Mouse (Mus musculus) forelimb bud, embryonic 11.5 days (tissue): ENCODE measurements around the gene Rpl23a.
A peak's percentile ranks its signal among the peaks of the same experiment; 100 is the strongest.

ENCODE experiments used
- DNase-seq: peaks from one replicate; pipeline ENCODE4 v3.0.0-alpha.2; 2012; ENCODE audit warnings: low read depth, low spot score

The Rpl23a gene

GRCm38 (mm10) chr11:78182961-78183844 lies at the start of gene Rpl23a:
Rpl23a (minus strand) TSS chr11:78183584.
- peak; percentile 95 for DNase-seq

GRCm38 (mm10) chr11:78231518-78231917 lies 48.1 kb upstream of the Rpl23a start:
- no peak for DNase-seq

- DNase-seq: no peak
Measured at GRCm38 (mm10) chr11:78223586-78223985, 40.2 kb upstream of the Rpl23a start.

DNA sequence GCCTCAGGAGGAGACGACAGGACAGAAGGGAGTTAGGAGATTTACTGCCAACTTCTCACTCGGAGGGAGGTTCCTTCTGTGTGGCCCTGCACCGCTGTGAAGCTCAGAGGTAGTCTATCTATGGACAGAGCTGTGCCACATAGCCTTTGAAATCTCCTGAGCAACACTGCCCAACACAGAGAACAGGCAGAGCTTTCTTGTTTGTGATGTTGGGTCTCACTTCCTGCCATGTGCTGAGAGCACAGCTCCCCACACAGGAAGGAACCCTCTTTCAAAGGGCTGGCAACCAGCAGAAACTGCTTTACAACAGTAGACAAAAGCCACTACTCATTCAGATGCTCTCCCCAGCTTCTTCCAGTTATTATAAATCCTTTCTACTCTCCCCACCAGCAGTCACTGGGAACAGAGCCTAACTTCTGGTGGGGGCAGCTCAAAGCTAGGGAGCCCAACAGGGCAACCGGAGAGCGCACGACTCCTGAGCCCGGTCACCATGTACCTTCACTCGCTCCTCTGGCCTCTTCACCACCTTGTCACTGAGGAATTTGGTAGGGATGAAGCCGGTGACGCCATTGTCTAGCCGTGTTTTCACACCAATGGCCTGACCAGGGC lies 32.4 kb upstream of the Rpl23a start:
- DNase-seq: no peak

DNA sequence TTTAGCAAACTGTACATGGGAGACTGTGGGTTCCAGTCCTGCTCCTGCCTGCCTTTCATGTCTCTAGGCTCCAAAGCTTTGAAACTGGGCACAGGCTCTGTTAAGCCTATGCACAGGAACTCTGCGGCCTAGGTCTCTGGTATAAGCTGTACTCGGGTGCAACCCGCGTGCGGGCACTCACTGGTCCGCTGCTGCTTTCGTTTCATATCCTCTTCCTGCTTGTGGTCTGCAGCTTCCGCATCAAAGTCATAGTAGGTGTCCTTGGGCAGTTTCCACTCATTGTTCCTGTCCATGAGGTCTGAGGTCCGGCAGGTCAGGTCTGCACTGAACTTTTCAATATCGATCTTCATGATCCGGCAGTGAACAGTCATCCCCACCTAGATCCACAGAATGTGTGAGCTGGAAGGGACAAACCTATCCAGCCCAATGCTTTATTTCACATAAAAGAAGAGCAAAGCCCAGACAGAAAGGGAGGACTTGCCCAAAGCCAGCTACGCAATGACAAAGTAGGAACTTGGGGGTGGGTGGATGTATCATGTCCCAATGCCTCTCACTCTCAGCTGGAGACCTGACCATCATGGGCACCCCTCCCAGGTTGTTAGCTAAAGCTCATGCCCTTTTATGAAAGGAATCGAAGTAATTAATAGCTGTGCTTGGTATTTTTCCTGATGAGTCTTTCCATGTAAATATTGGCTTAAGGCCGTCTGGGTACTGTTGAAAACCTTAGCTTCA lies 29.9 kb upstream of the Rpl23a start:
- no peak for DNase-seq

DNA sequence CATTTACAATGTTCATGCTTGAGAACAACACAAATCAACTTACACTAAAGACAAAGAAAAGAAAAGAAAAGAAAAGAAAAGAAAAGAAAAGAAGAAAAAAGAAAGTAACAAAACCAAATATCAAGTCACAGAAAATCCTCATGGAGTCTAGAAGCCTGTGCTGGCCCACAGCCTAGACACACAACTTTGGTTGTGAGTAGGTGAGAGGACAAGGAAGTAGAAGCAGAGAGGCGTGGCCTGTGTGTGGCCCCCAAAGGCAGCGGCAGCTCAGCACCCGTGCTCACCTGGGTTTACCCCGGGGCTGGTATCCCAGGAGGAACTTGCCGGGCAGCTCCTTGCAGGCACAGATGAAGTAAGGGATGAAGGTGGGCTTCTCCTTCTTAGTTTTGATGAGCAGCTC lies 28.1 kb upstream of the Rpl23a start:
- DNase-seq: no peak

DNA sequence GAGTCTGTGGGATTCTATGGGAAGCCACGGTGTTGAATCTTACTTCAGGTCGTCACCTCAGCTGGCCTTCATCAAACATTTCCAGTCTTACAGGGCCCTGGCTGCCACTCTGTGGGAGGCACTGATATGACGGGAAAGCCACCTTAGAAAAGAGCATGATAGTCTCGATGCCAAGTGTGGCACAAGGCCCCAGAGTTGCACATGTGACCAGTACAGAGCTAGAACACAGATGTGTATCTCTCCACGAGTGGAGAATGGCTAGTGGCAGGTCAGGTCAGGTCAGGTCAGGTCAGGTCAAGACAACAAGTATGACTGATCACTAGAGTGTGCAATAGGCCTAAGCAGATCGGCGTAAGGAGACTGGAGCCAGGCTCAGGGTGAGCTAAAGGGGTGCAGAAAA lies 27.2 kb upstream of the Rpl23a start:
- DNase-seq: no peak

DNA sequence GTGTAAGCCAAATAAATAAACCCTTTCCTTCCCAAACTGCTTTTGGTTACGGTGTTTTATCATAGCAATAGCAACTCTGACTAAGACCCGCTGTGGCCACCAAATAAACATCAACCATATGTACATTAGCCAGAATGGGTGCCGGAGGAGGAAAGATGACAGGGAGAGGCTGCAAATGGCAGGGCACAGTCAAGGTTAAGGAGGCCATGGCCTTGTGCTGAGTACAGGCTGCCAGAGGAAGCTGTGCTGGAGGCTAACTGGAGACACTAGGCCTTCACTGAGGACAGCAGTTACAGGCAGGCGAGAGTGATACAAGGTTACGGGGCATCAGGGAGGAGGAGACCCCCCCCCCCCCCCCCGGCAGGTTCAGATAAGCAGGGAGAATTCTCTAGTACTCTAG lies 26.5 kb upstream of the Rpl23a start:
- no peak for DNase-seq

GRCm38 (mm10) chr11:78207190-78207589 lies 23.8 kb upstream of the Rpl23a start:
- no peak for DNase-seq

DNA sequence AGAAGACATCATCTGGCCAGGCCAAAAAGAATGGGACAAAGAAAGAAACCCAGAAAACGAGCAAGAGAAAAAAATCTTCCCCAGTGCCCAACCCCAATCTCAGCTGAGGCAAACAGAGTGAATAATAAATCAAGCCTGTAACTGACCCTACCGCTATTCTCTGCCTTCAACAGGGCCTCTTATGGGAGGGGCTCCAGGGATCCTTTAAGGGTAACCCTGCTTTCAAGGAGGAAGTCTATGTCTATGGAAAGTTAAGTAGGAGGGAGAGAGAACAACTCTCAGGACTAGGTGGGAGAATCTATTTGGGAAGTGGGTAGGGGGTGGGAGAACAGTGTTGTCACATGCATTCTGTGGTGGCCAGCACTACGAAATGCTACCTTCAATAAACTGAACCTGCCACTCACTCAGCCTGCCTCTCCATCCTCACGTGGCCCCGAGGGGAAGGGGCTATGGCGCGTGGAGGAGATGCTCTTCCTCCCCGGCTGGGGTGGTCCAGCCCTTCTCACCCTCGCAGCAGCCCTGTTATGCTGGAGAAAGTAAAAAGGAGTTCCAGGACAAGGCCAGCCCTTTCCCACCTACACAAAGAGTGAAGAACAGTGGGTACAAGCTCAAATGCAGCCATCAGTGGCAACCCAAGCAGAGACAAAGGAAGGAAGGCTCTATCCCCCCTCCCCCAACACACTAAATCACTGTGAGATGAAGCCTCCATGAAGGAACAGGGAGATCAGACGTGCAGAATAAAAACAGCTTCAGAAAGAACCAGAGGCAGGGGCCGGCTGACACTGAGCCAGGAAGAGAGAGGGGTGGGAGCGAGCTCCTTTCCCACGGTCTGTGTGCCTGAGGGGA lies 22.2 kb upstream of the Rpl23a start:
- DNase-seq: no peak

GRCm38 (mm10) chr11:78204287-78204686 lies 20.9 kb upstream of the Rpl23a start:
- no peak for DNase-seq

DNA sequence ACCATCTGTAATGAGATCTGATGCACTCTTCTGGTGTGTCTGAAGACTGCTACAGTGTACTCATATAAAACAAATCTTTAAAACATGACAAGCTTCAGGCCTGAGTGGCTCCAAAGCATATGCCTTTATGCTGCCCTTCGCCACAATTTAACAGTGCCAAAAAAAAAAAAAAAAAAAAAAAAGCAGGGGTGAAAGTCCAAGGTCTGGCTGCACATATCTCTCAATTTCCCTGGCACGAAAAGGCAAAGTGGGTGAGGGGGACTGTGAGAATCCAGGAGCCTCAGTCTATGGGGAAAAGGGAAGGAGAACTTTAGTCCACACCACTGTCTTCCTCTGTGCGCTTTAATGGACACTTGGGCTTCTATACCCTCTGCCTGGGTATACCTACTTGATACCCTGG lies 19.0 kb upstream of the Rpl23a start:
- no peak for DNase-seq

GRCm38 (mm10) chr11:78195101-78195863 lies 11.9 kb upstream of the Rpl23a start:
- peak; percentile 39 for DNase-seq

GRCm38 (mm10) chr11:78194411-78195100 lies 11.2 kb upstream of the Rpl23a start:
- DNase-seq: peak; percentile 61

DNA sequence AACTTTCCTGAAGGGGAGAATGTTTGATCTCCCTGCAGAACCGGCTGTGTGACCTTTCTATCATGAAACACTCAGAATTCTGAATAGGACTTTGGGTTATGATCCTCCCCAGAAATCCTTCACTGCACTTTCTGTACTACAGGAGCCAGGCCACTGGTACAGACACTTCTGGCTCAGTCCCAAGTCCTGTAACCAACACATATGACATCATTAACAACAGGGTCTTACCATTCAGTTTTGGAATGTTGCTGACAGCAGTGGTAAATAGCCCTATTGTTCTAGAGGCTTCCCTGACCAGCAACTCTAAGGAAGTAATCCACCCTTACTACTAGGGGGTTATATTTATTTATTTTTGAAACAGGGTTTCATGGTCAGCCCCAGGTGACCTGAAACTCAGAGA lies 9.7 kb upstream of the Rpl23a start, which contains the start of gene Proca1:
TSS of gene Proca1 (plus strand) at position 280 of the 400 bp plus-strand sequence.
- no peak for DNase-seq

DNA sequence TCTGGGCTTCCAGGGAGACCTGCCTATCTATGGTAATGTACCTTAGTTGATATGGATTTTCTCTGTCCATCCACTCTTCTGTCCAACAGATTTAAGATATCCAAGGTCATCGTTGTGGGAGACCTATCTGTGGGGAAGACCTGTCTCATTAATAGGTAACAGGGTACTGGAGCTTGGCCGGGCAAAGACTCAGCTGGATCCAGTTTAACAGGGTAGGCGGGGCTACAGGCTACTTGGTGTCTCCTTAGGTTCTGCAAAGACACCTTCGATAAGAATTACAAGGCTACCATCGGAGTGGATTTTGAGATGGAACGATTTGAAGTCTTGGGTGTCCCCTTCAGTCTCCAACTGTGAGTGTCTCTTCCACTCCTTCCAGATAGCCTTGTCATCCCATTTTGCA lies 6.7 kb upstream of the Rpl23a start:
- no peak for DNase-seq

- DNase-seq: peak; percentile 94
Measured at GRCm38 (mm10) chr11:78189234-78190040, 6.1 kb upstream of the Rpl23a start.

DNA sequence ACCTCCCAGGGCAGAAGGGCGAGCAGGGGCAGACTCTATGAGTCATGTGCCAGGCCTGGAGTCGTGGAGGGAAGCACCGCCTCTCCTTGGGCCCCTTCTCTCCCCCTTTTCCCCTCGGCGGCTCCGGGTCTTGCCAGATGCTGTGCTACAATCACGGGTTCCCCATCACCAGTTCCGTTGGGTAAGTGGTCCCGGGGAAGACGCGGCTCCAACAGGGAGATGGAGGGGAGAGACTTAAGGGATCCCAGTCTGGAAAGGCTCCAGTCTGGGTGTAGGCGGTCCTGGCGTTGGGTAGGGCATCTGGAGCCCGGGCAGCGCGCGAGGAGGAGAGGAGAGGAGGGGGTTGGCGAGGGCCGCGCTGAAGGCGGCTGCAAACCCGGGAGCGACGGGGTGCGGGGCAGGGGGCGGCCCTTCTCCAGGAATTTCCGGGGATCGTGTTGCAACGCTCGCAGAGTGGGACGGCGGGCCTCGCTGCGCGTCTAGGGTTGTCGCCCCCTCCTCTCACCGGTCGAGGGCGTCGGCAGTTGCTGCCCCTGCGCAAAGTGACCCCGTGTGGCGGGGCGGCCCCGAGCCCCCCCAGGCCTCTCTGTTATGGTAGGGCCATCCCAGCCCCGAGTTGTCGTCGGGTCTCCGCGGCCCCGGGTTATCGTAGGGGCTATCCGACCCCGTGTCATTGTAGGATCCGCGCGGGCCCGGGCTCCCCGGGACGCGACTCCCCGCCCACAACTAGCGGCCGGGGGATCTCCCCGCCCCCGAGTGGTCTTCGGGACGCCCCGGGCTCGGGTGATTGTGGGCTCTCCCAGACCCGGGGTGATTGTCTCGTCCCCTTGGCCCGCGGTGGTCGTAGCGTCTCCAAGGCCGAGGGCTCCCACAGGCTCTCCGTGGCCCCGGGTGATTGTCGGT lies 5.2 kb upstream of the Rpl23a start, which contains the start of gene Rab34:
TSS of gene Rab34 (plus strand) at position 100 of the 903 bp plus-strand sequence.
- peak; percentile 91 for DNase-seq
